Mouse (Mus musculus): ENCODE data around the gene Nmnat2. TPM values are rescaled to one million over a fixed set of nuclear protein-coding genes. Genes with fewer than 3 reads are reported as not detected.
A peak's percentile ranks its signal among the peaks of the same experiment; 100 is the strongest.

Gene Nmnat2
- polyA plus RNA-seq (2014; fragmentation: Nextera tagmentation; extraction: Ambion mirVana) = 78.2 and 99.6 TPM in 2 replicates

GRCm38 (mm10) chr1:152954821-152955523, at the start of gene Nmnat2:
TSS of gene Nmnat2 (plus strand) at chr1:152954993.
- H3K27me3 ChIP-seq (ENCODE audit: control insufficient read depth, insufficient read depth, low read length) = no peaks in the 10 kb centered on the region
- ATAC-seq (ENCODE audit: low read depth) = peak; percentile 94
- peak within 1 kb of the TSS; percentile 91 for H3K4me2 ChIP-seq (ENCODE audit: low read depth, low read length)
- peak within 1 kb of the TSS; percentile 84 for H3K4me3 ChIP-seq (ENCODE audit: low read depth, low read length)
- H3K27ac ChIP-seq (ENCODE audit: low read depth, low read length) = peak within 1 kb of the TSS; percentile 91
- WGBS = under 1% methylated on average over 42 of the region's 42 CpGs
- peak within 1 kb of the TSS; percentile 78 for H3K9ac ChIP-seq (replicated peaks; ENCODE audit: low read depth, low read length)
- H3K4me1 ChIP-seq (ENCODE audit: control insufficient read depth, insufficient read depth, low read length) = peaks cover 15% of the 10 kb centered on the region
- H3K9me3 ChIP-seq (ENCODE audit: control insufficient read depth, low read length) = no peaks in the 10 kb centered on the region
- no peaks in the 10 kb centered on the region for H3K36me3 ChIP-seq (ENCODE audit: control insufficient read depth, insufficient read depth, low read length)

GRCm38 (mm10) chr1:152913483-152914460, 41.0 kb upstream of the Nmnat2 start:
- Histone ChIP-seq H3K4me3 (ENCODE audit: low read depth, low read length) (no peak overlapping the region), H3K27me3 (ENCODE audit: control insufficient read depth, insufficient read depth, low read length) (no peaks in the 10 kb centered on the region), H3K36me3 (ENCODE audit: control insufficient read depth, insufficient read depth, low read length) (no peaks in the 10 kb centered on the region), H3K9ac (replicated peaks; ENCODE audit: low read depth, low read length) (no peak overlapping the region), H3K9me3 (ENCODE audit: control insufficient read depth, low read length) (no peaks in the 10 kb centered on the region), H3K27ac (ENCODE audit: low read depth, low read length) (no peak overlapping the region), H3K4me2 (ENCODE audit: low read depth, low read length) (no peak overlapping the region), H3K4me1 (ENCODE audit: control insufficient read depth, insufficient read depth, low read length) (no peaks in the 10 kb centered on the region)
- 81% methylated on average over 6 of the region's 6 CpGs for WGBS
- no peak for ATAC-seq (ENCODE audit: low read depth)

- 41% methylated on average over 5 of the region's 5 CpGs for WGBS
- H3K9me3 ChIP-seq (ENCODE audit: control insufficient read depth, low read length) = no peaks in the 10 kb centered on the region
- H3K36me3 ChIP-seq (ENCODE audit: control insufficient read depth, insufficient read depth, low read length) = no peaks in the 10 kb centered on the region
- H3K27me3 ChIP-seq (ENCODE audit: control insufficient read depth, insufficient read depth, low read length) = no peaks in the 10 kb centered on the region
- ATAC-seq (ENCODE audit: low read depth) = no peak
- no peak overlapping the region for H3K9ac ChIP-seq (replicated peaks; ENCODE audit: low read depth, low read length)
- no peak overlapping the region for H3K4me3 ChIP-seq (ENCODE audit: low read depth, low read length)
- no peak overlapping the region for H3K27ac ChIP-seq (ENCODE audit: low read depth, low read length)
- H3K4me1 ChIP-seq (ENCODE audit: control insufficient read depth, insufficient read depth, low read length) = no peaks in the 10 kb centered on the region
- H3K4me2 ChIP-seq (ENCODE audit: low read depth, low read length) = no peak overlapping the region
Measured at GRCm38 (mm10) chr1:152915766-152916165, 39.0 kb upstream of the Nmnat2 start.

- Histone ChIP-seq H3K27me3 (ENCODE audit: control insufficient read depth, insufficient read depth, low read length) (no peaks in the 10 kb centered on the region), H3K4me3 (ENCODE audit: low read depth, low read length) (no peak overlapping the region), H3K36me3 (ENCODE audit: control insufficient read depth, insufficient read depth, low read length) (no peaks in the 10 kb centered on the region), H3K4me1 (ENCODE audit: control insufficient read depth, insufficient read depth, low read length) (no peaks in the 10 kb centered on the region), H3K9ac (replicated peaks; ENCODE audit: low read depth, low read length) (no peak overlapping the region), H3K27ac (ENCODE audit: low read depth, low read length) (no peak overlapping the region), H3K4me2 (ENCODE audit: low read depth, low read length) (no peak overlapping the region), H3K9me3 (ENCODE audit: control insufficient read depth, low read length) (no peaks in the 10 kb centered on the region)
- no peak for ATAC-seq (ENCODE audit: low read depth)
- 89% methylated on average over 5 of the region's 5 CpGs for WGBS
Measured at GRCm38 (mm10) chr1:152916936-152917335, 37.9 kb upstream of the Nmnat2 start.

GRCm38 (mm10) chr1:152917626-152918025, 37.2 kb upstream of the Nmnat2 start:
- Histone ChIP-seq H3K4me3 (ENCODE audit: low read depth, low read length) (no peak overlapping the region), H3K9me3 (ENCODE audit: control insufficient read depth, low read length) (no peaks in the 10 kb centered on the region), H3K4me2 (ENCODE audit: low read depth, low read length) (no peak overlapping the region), H3K4me1 (ENCODE audit: control insufficient read depth, insufficient read depth, low read length) (no peaks in the 10 kb centered on the region), H3K9ac (replicated peaks; ENCODE audit: low read depth, low read length) (no peak overlapping the region), H3K27ac (ENCODE audit: low read depth, low read length) (no peak overlapping the region), H3K27me3 (ENCODE audit: control insufficient read depth, insufficient read depth, low read length) (no peaks in the 10 kb centered on the region), H3K36me3 (ENCODE audit: control insufficient read depth, insufficient read depth, low read length) (no peaks in the 10 kb centered on the region)
- WGBS = 73% methylated on average over 4 of the region's 4 CpGs
- no peak for ATAC-seq (ENCODE audit: low read depth)

GRCm38 (mm10) chr1:152921786-152922185, 33.0 kb upstream of the Nmnat2 start:
- H3K27ac ChIP-seq (ENCODE audit: low read depth, low read length) = no peak overlapping the region
- H3K36me3 ChIP-seq (ENCODE audit: control insufficient read depth, insufficient read depth, low read length) = no peaks in the 10 kb centered on the region
- WGBS = 87% methylated on average over 3 of the region's 3 CpGs
- H3K4me3 ChIP-seq (ENCODE audit: low read depth, low read length) = no peak overlapping the region
- no peak overlapping the region for H3K9ac ChIP-seq (replicated peaks; ENCODE audit: low read depth, low read length)
- no peak for ATAC-seq (ENCODE audit: low read depth)
- no peaks in the 10 kb centered on the region for H3K9me3 ChIP-seq (ENCODE audit: control insufficient read depth, low read length)
- H3K4me2 ChIP-seq (ENCODE audit: low read depth, low read length) = no peak overlapping the region
- H3K27me3 ChIP-seq (ENCODE audit: control insufficient read depth, insufficient read depth, low read length) = no peaks in the 10 kb centered on the region
- no peaks in the 10 kb centered on the region for H3K4me1 ChIP-seq (ENCODE audit: control insufficient read depth, insufficient read depth, low read length)

- no peaks in the 10 kb centered on the region for H3K27me3 ChIP-seq (ENCODE audit: control insufficient read depth, insufficient read depth, low read length)
- H3K4me2 ChIP-seq (ENCODE audit: low read depth, low read length) = no peak overlapping the region
- H3K36me3 ChIP-seq (ENCODE audit: control insufficient read depth, insufficient read depth, low read length) = no peaks in the 10 kb centered on the region
- H3K27ac ChIP-seq (ENCODE audit: low read depth, low read length) = no peak overlapping the region
- no peak overlapping the region for H3K9ac ChIP-seq (replicated peaks; ENCODE audit: low read depth, low read length)
- no peak for ATAC-seq (ENCODE audit: low read depth)
- H3K4me3 ChIP-seq (ENCODE audit: low read depth, low read length) = no peak overlapping the region
- H3K4me1 ChIP-seq (ENCODE audit: control insufficient read depth, insufficient read depth, low read length) = no peaks in the 10 kb centered on the region
- no peaks in the 10 kb centered on the region for H3K9me3 ChIP-seq (ENCODE audit: control insufficient read depth, low read length)
- WGBS = 55% methylated on average over 11 of the region's 11 CpGs
Measured at GRCm38 (mm10) chr1:152933962-152934361, 20.8 kb upstream of the Nmnat2 start.

GRCm38 (mm10) chr1:152935476-152935875, 19.3 kb upstream of the Nmnat2 start:
- no peak overlapping the region for H3K4me2 ChIP-seq (ENCODE audit: low read depth, low read length)
- no peak overlapping the region for H3K27ac ChIP-seq (ENCODE audit: low read depth, low read length)
- no peak overlapping the region for H3K9ac ChIP-seq (replicated peaks; ENCODE audit: low read depth, low read length)
- no peak overlapping the region for H3K4me3 ChIP-seq (ENCODE audit: low read depth, low read length)
- no peak for ATAC-seq (ENCODE audit: low read depth)
- 57% methylated on average over 6 of the region's 6 CpGs for WGBS
- H3K36me3 ChIP-seq (ENCODE audit: control insufficient read depth, insufficient read depth, low read length) = no peaks in the 10 kb centered on the region
- H3K4me1 ChIP-seq (ENCODE audit: control insufficient read depth, insufficient read depth, low read length) = no peaks in the 10 kb centered on the region
- H3K9me3 ChIP-seq (ENCODE audit: control insufficient read depth, low read length) = no peaks in the 10 kb centered on the region
- H3K27me3 ChIP-seq (ENCODE audit: control insufficient read depth, insufficient read depth, low read length) = no peaks in the 10 kb centered on the region

GRCm38 (mm10) chr1:152936365-152936764, 18.4 kb upstream of the Nmnat2 start:
- no peaks in the 10 kb centered on the region for H3K9me3 ChIP-seq (ENCODE audit: control insufficient read depth, low read length)
- H3K27me3 ChIP-seq (ENCODE audit: control insufficient read depth, insufficient read depth, low read length) = no peaks in the 10 kb centered on the region
- no peak overlapping the region for H3K4me2 ChIP-seq (ENCODE audit: low read depth, low read length)
- no peak overlapping the region for H3K27ac ChIP-seq (ENCODE audit: low read depth, low read length)
- H3K36me3 ChIP-seq (ENCODE audit: control insufficient read depth, insufficient read depth, low read length) = no peaks in the 10 kb centered on the region
- no peak overlapping the region for H3K4me3 ChIP-seq (ENCODE audit: low read depth, low read length)
- H3K9ac ChIP-seq (replicated peaks; ENCODE audit: low read depth, low read length) = no peak overlapping the region
- no peak for ATAC-seq (ENCODE audit: low read depth)
- WGBS = 72% methylated on average over 5 of the region's 5 CpGs
- H3K4me1 ChIP-seq (ENCODE audit: control insufficient read depth, insufficient read depth, low read length) = no peaks in the 10 kb centered on the region
